Mouse (Mus musculus): ENCODE results near the gene Wasf3. TPM values are rescaled to one million over a fixed set of nuclear protein-coding genes. Genes with fewer than 3 reads are reported as not detected.
A peak's percentile ranks its signal among the peaks of the same experiment; 100 is the strongest.
"Not testable (repeated sequence)": the region's sequence is repeated elsewhere in the genome, so short reads cannot be mapped to it uniquely, and the experiment has no call there.

Wasf3 gene
- polyA plus RNA-seq, 1 experiment from 2014 or later = 3.8 TPM

- 87% methylated on average over 3 of the region's 3 CpGs for WGBS
- no peak for DNase-seq (ENCODE audit: low spot score)
Observed at GRCm38 (mm10) chr5:146382268-146382667, 2.5 kb upstream of the Wasf3 start.

GRCm38 (mm10) chr5:146383401-146383800 is 1.4 kb upstream of the Wasf3 start:
- Histone ChIP-seq H3K4me1 (ENCODE audit: control insufficient read depth, insufficient read depth, low read length) (no peaks in the 10 kb centered on the region), H3K27ac (replicated peaks; ENCODE audit: low read depth, low read length) (no peak overlapping the region), H3K4me3 (ENCODE audit: low read depth, low read length) (no peak overlapping the region), H3K9me3 (replicated peaks; ENCODE audit: control insufficient read depth, low read length) (no peaks in the 10 kb centered on the region), H3K36me3 (replicated peaks; ENCODE audit: control insufficient read depth, insufficient read depth, low read depth, low read length) (no peaks in the 10 kb centered on the region), H3K9ac (replicated peaks; ENCODE audit: low read length) (no peak overlapping the region), H3K27me3 (ENCODE audit: control insufficient read depth, insufficient read depth, low read length) (no peaks in the 10 kb centered on the region), H3K4me2 (ENCODE audit: low read depth, low read length) (no peak overlapping the region)
- no peak for ATAC-seq (replicated peaks; ENCODE audit: insufficient number of reproducible peaks, low FRiP score, low TSS enrichment, low read depth)
- no peak for DNase-seq (ENCODE audit: low spot score)
- 80% methylated on average over 6 of the region's 6 CpGs for WGBS

More at GRCm38 (mm10) chr5:146382268-146382667, 2.5 kb upstream of the Wasf3 start:
- no peak overlapping the region for H3K4me2 ChIP-seq (ENCODE audit: low read depth, low read length)
- no peak overlapping the region for H3K27ac ChIP-seq (replicated peaks; ENCODE audit: low read depth, low read length)
- H3K4me1 ChIP-seq (ENCODE audit: control insufficient read depth, insufficient read depth, low read length) = no peaks in the 10 kb centered on the region
- H3K9ac ChIP-seq (replicated peaks; ENCODE audit: low read length) = no peak overlapping the region
- H3K27me3 ChIP-seq (ENCODE audit: control insufficient read depth, insufficient read depth, low read length) = no peaks in the 10 kb centered on the region
- no peak overlapping the region for H3K4me3 ChIP-seq (ENCODE audit: low read depth, low read length)
- H3K36me3 ChIP-seq (replicated peaks; ENCODE audit: control insufficient read depth, insufficient read depth, low read depth, low read length) = no peaks in the 10 kb centered on the region
- no peaks in the 10 kb centered on the region for H3K9me3 ChIP-seq (replicated peaks; ENCODE audit: control insufficient read depth, low read length)
- ATAC-seq (replicated peaks; ENCODE audit: insufficient number of reproducible peaks, low FRiP score, low TSS enrichment, low read depth) = no peak

GRCm38 (mm10) chr5:146385989-146386388 is 1.2 kb downstream of the Wasf3 start:
- Histone ChIP-seq H3K9ac (replicated peaks; ENCODE audit: low read length) (no peak overlapping the region; the same call in 1 of the 2 replicates), H3K4me2 (ENCODE audit: low read depth, low read length) (peak overlapping the region; percentile 32), H3K4me1 (ENCODE audit: control insufficient read depth, insufficient read depth, low read length) (no peaks in the 10 kb centered on the region), H3K9me3 (replicated peaks; ENCODE audit: control insufficient read depth, low read length) (no peaks in the 10 kb centered on the region), H3K36me3 (replicated peaks; ENCODE audit: control insufficient read depth, insufficient read depth, low read depth, low read length) (no peaks in the 10 kb centered on the region), H3K27me3 (ENCODE audit: control insufficient read depth, insufficient read depth, low read length) (no peaks in the 10 kb centered on the region), H3K27ac (replicated peaks; ENCODE audit: low read depth, low read length) (no peak overlapping the region), H3K4me3 (ENCODE audit: low read depth, low read length) (peak overlapping the region; percentile 68)
- no peak for ATAC-seq (replicated peaks; ENCODE audit: insufficient number of reproducible peaks, low FRiP score, low TSS enrichment, low read depth)
- peak; percentile 31 for DNase-seq (ENCODE audit: low spot score)
- 8% methylated on average over 13 of the region's 13 CpGs for WGBS

GRCm38 (mm10) chr5:146386906-146387305 is 2.1 kb downstream of the Wasf3 start:
- DNase-seq (ENCODE audit: low spot score) (no peak), ATAC-seq (replicated peaks; ENCODE audit: insufficient number of reproducible peaks, low FRiP score, low TSS enrichment, low read depth) (no peak)
- Histone ChIP-seq H3K4me3 (ENCODE audit: low read depth, low read length) (no peak overlapping the region), H3K4me1 (ENCODE audit: control insufficient read depth, insufficient read depth, low read length) (no peaks in the 10 kb centered on the region), H3K27me3 (ENCODE audit: control insufficient read depth, insufficient read depth, low read length) (no peaks in the 10 kb centered on the region), H3K9me3 (replicated peaks; ENCODE audit: control insufficient read depth, low read length) (no peaks in the 10 kb centered on the region), H3K4me2 (ENCODE audit: low read depth, low read length) (no peak overlapping the region), H3K36me3 (replicated peaks; ENCODE audit: control insufficient read depth, insufficient read depth, low read depth, low read length) (no peaks in the 10 kb centered on the region), H3K9ac (replicated peaks; ENCODE audit: low read length) (no peak overlapping the region), H3K27ac (replicated peaks; ENCODE audit: low read depth, low read length) (no peak overlapping the region)
- WGBS = 88% methylated on average over 4 of the region's 4 CpGs

- no peak overlapping the region for H3K9ac ChIP-seq (replicated peaks; ENCODE audit: low read length)
- H3K27ac ChIP-seq (replicated peaks; ENCODE audit: low read depth, low read length) = no peak overlapping the region
- no peak for ATAC-seq (replicated peaks; ENCODE audit: insufficient number of reproducible peaks, low FRiP score, low TSS enrichment, low read depth)
- H3K4me3 ChIP-seq (ENCODE audit: low read depth, low read length) = no peak overlapping the region
- H3K9me3 ChIP-seq (replicated peaks; ENCODE audit: control insufficient read depth, low read length) = 0 out of 2 replicates have a peak, but pooled peaks cover 3% of the 10 kb centered on the region
- H3K4me2 ChIP-seq (ENCODE audit: low read depth, low read length) = no peak overlapping the region
- no peaks in the 10 kb centered on the region for H3K36me3 ChIP-seq (replicated peaks; ENCODE audit: control insufficient read depth, insufficient read depth, low read depth, low read length)
- no peak for DNase-seq (ENCODE audit: low spot score)
- 91% methylated on average over 7 of the region's 7 CpGs for WGBS
- H3K4me1 ChIP-seq (ENCODE audit: control insufficient read depth, insufficient read depth, low read length) = no peaks in the 10 kb centered on the region
- H3K27me3 ChIP-seq (ENCODE audit: control insufficient read depth, insufficient read depth, low read length) = no peaks in the 10 kb centered on the region
Observed at GRCm38 (mm10) chr5:146394563-146394962, 9.8 kb downstream of the Wasf3 start.

- no peaks in the 10 kb centered on the region for H3K4me1 ChIP-seq (ENCODE audit: control insufficient read depth, insufficient read depth, low read length)
- H3K27me3 ChIP-seq (ENCODE audit: control insufficient read depth, insufficient read depth, low read length) = no peaks in the 10 kb centered on the region
- no peak for ATAC-seq (replicated peaks; ENCODE audit: insufficient number of reproducible peaks, low FRiP score, low TSS enrichment, low read depth)
- H3K9ac ChIP-seq (replicated peaks; ENCODE audit: low read length) = no peak overlapping the region
- no peaks in the 10 kb centered on the region for H3K36me3 ChIP-seq (replicated peaks; ENCODE audit: control insufficient read depth, insufficient read depth, low read depth, low read length)
- no peak overlapping the region for H3K4me2 ChIP-seq (ENCODE audit: low read depth, low read length)
- no peak for DNase-seq (ENCODE audit: low spot score)
- no peak overlapping the region for H3K27ac ChIP-seq (replicated peaks; ENCODE audit: low read depth, low read length)
- no peak overlapping the region for H3K4me3 ChIP-seq (ENCODE audit: low read depth, low read length)
- H3K9me3 ChIP-seq (replicated peaks; ENCODE audit: control insufficient read depth, low read length) = 0 out of 2 replicates have a peak, but pooled peaks cover 3% of the 10 kb centered on the region
- WGBS = 81% methylated on average over 5 of the region's 5 CpGs
Observed at GRCm38 (mm10) chr5:146397253-146397652, 12.5 kb downstream of the Wasf3 start.

GRCm38 (mm10) chr5:146398386-146399115 is 13.8 kb downstream of the Wasf3 start:
- DNase-seq (ENCODE audit: low spot score) (no peak), ATAC-seq (replicated peaks; ENCODE audit: insufficient number of reproducible peaks, low FRiP score, low TSS enrichment, low read depth) (no peak)
- no peak overlapping the region for H3K9ac ChIP-seq (replicated peaks; ENCODE audit: low read length)
- WGBS = 92% methylated on average over 7 of the region's 7 CpGs
- H3K4me2 ChIP-seq (ENCODE audit: low read depth, low read length) = no peak overlapping the region
- no peak overlapping the region for H3K4me3 ChIP-seq (ENCODE audit: low read depth, low read length)
- 0 out of 2 replicates have a peak, but pooled peaks cover 3% of the 10 kb centered on the region for H3K9me3 ChIP-seq (replicated peaks; ENCODE audit: control insufficient read depth, low read length)
- no peaks in the 10 kb centered on the region for H3K4me1 ChIP-seq (ENCODE audit: control insufficient read depth, insufficient read depth, low read length)
- no peak overlapping the region for H3K27ac ChIP-seq (replicated peaks; ENCODE audit: low read depth, low read length)
- H3K27me3 ChIP-seq (ENCODE audit: control insufficient read depth, insufficient read depth, low read length) = no peaks in the 10 kb centered on the region
- no peaks in the 10 kb centered on the region for H3K36me3 ChIP-seq (replicated peaks; ENCODE audit: control insufficient read depth, insufficient read depth, low read depth, low read length)

GRCm38 (mm10) chr5:146401012-146401411 is 16.2 kb downstream of the Wasf3 start:
- not testable (repeated sequence) for H3K27me3 ChIP-seq (ENCODE audit: control insufficient read depth, insufficient read depth, low read length); H3K9ac ChIP-seq (replicated peaks; ENCODE audit: low read length); H3K9me3 ChIP-seq (replicated peaks; ENCODE audit: control insufficient read depth, low read length); H3K27ac ChIP-seq (replicated peaks; ENCODE audit: low read depth, low read length); H3K36me3 ChIP-seq (replicated peaks; ENCODE audit: control insufficient read depth, insufficient read depth, low read depth, low read length); ATAC-seq (replicated peaks; ENCODE audit: insufficient number of reproducible peaks, low FRiP score, low TSS enrichment, low read depth); H3K4me1 ChIP-seq (ENCODE audit: control insufficient read depth, insufficient read depth, low read length); H3K4me2 ChIP-seq (ENCODE audit: low read depth, low read length); H3K4me3 ChIP-seq (ENCODE audit: low read depth, low read length); DNase-seq (ENCODE audit: low spot score)
- 87% methylated on average over 6 of the region's 6 CpGs for WGBS

All from embryonic facial prominence, embryonic 11.5 days (tissue).